Mouse (Mus musculus): Measurements from ENCODE around the gene Mknk2.
"Not testable (repeated sequence)": the region's sequence is repeated elsewhere in the genome, so short reads cannot be mapped to it uniquely, and the experiment has no call there.

Gene Mknk2

DNA sequence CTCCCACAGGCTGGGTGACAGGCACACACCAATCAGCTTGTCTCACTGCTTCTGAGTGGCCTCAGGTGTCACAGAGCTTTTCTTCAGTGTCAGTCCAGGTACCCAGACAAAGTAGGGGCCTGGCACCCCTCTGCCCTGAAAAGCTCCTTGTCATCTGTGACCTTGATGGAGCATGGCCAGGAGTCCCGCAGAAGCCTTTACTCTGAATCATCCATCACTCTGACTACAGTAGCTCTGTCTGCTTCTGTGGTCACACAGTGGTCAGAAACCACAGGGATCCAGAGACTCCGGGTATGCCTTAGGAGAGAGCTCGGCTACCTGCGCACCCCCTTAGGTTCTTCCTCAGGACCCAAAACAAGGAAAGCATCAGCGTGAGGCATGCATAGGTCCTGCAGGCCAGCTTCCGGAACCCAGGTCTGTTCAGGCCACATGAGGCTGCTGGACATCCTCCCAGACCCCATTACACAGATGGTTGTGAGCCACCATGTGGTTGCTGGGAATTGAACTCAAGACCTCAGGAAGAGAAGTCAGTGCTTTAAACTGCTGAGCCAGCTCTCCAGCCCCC lies 24.7 kb downstream of the Mknk2 start:
- no peak for DNase-seq (ENCODE audit: low spot score in 2 of 2)

DNA sequence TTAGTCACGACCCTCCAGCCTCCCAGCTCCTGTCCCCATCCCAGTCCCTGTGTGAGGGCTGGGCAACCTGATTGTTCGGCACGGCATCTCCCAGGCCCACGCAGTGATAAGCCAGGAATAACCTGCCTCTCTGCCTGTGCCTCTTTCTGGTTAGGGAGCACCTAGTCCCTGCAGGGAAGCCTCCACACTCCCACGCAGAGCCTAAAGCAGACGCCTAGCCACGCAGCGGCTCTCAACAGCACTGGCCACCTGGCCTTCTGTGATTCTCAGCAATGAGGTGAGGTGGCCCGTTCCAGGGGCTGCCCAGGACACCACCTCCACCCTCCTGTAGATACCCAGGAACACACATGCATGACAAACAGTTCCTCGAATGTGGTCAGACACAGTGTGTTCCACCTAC lies 27.5 kb downstream of the Mknk2 start:
- DNase-seq (ENCODE audit: low spot score in 2 of 2), result no peak

DNA sequence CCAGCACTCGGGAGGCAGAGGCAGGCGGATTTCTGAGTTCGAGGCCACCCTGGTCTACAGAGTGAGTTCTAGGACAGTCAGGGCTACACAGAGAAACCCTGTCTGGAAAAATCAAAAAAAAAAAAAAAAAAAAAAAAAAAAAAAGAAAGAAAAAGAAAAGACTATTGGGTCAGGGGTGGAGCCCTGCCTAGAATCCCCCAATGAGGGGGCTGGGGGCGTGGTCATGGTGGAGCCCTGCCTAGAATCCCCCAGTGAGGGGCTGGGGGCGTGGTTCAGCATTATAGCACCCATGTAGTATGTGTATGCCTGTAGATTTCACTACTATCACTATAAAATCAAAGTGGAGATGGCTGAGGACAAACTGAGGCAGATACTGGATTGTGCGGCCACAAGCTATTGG lies 28.0 kb downstream of the Mknk2 start:
- not testable (repeated sequence) for DNase-seq (ENCODE audit: low spot score in 2 of 2)

DNA sequence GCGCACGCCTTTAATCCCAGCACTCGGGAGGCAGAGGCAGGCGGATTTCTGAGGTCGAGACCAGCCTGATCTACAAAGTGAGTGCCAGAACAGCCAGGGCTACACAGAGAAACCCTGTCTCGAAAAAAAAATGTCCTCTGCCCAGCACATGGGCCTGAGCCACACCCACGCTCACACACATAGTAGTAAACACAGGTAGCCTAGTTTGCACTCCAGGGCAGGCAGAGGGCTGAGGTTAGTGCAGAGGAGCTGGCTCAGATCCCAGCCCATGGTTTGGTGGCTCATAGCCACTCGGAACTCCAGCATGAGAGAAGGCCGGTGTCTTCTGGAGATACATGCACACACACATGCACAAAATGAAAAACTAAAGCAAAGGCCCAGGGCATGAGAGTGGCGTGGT lies 31.0 kb downstream of the Mknk2 start:
- no peak for DNase-seq (ENCODE audit: low spot score in 2 of 2)

DNA sequence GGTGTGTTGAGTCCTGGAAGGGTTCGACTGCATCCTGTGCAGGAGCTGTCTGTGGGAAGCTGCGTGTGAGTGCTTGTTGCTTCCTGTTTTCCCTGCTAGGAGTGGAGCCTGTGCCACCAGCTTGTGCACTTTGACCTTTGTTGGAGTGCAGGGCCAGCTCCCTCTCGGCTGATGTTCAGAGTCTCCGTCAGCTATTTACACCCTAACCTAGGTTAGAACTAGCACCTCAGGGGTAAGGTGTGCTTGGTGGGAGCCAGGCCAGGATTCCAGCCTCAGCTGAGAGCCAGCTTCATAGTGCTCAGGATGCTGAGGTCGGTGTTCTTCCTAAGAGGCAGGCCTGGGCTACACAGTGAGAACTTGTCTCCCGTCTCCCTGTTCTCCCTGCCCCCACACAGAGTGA lies 42.6 kb downstream of the Mknk2 start:
- no peak for DNase-seq (ENCODE audit: low spot score in 2 of 2)

DNA sequence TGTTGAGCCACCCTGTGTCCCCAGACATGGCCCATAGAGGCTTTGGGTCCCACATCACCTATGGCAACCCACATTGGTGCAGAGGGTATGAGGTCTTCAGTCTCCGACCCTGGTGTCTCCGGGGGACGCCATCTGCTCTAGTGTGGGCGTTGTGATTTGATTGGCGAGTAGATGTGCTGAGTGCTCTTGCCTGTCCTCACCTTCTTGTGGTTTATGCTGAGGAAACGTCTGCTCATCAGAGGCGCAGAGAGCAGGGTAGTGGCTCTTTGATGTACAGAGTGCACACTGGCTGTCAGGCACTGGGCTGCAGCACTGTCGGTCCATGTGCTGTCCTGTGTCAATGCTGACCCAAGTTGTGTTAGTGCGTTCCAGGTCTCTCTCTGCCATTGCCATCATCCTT lies 49.0 kb downstream of the Mknk2 start:
- no peak for DNase-seq (ENCODE audit: low spot score in 2 of 2)

DNA sequence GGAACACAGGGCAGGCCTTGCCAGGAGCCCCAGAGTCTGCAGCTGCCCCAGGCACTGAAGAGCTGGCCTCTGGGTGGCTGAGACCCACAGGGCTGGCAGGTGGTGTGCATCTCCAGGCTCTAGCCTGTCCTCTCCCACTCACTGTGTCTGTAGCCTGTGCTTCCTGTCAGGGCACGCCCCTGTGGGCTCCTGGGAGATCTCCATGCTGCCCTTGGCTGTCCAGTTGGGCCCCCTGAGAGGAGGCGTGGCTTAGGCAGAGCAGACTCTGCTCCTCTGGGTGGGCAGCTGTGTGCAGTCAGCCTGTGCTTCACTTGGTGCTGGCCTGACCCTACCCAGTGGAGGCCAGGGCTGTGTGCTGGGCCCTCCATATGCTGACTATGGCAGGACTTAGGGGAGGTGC lies 50.2 kb downstream of the Mknk2 start:
- DNase-seq (ENCODE audit: low spot score in 2 of 2), result no peak

DNA sequence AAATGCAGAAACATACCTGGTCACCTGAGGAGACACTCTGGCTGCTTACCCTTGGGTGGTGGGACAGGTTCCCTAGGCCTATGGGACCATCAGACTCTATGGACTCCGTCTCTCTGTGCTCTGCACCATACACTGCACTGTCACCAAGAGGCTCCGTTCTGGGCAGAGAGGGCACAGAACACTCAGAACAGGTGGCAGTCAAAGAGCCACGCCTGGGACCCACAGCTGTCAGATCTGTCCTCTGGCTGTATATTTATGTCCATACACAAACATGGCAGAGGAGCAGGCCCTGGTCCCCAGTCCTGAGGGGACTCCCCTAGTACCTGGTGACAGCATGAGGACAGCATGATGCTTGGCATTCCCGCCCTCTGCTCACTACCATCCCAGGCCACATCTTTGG lies 52.1 kb downstream of the Mknk2 start:
- DNase-seq (ENCODE audit: low spot score in 2 of 2), result no peak

DNA sequence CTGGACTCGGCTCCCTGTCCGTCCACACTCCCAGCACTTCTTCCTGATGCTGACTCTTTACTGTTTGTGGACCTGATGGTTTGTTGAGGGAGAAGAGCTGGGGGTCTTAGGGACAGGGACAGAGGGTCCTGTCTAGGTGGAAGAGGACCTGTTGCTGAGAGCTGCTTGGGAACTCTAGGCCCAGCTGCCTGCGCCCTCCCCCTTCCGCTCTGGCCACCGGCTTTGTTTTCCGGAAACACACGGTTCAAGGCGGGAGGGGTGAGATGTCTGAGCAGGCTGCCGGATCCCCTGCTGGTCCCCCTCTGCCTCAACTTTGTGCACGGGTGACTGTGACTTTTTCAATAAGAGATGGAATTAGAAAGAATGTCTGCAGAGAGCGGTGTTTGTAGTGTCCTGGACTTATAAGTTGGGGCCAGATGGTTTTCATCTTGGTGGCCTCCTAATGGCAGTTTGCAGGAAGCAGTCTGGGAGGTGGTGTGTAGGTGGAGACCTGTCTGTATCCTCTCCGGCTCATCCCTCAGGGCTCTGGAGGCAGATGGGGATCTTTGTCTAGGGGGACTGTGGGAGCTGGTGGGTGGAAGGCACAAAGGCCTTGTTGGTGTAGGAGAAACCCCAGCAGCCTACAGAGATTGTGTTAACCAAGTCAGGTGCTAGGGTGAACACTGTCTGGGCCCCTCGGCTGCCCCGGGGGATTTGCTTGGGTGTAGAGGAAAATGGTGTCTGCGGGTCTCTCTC lies 54.3 kb downstream of the Mknk2 start:
- no peak for DNase-seq (ENCODE audit: low spot score in 2 of 2)

DNA sequence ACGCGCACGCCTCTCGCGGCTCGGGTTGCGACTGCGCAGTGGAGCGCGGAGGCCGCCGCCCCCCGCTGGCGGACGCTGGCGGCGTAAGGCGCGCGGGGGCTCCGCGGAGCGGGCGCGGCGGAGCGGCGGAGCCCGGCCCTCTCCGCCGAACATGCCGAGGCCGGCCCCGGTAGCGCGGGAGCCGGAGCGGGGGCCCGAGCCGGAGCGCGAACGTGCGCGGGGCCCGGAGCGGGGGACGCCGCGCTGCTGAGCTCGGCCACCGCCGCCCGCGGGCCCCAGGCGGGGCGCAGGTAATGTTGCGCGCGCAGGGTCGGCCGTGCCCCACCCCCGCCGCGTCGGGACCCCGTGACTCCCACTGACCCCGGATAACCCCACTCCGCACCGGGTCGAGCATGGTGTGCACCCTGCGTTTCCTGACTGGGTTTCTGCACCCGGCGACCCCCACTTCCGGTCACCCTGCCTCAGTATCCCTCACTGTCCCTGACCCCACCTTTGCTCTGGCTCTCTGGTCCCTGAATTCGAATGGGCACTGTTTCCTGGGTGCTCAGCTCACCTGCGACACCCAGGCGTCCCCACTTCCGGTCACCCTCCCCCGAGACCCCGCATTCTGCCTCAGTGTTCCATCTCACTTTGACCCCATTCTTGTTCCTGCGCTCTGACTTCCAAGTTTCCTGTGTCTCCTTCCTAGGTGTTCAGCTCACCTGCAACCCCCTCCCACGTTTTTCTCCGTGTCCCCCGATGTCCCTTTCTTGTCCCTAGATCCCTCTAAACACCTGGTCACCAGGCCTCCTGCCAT lies 55.1 kb downstream of the Mknk2 start, which contains the start of gene Csnk1g2:
Gene Csnk1g2, plus strand, starts transcription at position 178 of the 796 bp plus-strand sequence.
- peak; percentile 68 to 72 for DNase-seq (ENCODE audit: low spot score in 2 of 2)

DNA sequence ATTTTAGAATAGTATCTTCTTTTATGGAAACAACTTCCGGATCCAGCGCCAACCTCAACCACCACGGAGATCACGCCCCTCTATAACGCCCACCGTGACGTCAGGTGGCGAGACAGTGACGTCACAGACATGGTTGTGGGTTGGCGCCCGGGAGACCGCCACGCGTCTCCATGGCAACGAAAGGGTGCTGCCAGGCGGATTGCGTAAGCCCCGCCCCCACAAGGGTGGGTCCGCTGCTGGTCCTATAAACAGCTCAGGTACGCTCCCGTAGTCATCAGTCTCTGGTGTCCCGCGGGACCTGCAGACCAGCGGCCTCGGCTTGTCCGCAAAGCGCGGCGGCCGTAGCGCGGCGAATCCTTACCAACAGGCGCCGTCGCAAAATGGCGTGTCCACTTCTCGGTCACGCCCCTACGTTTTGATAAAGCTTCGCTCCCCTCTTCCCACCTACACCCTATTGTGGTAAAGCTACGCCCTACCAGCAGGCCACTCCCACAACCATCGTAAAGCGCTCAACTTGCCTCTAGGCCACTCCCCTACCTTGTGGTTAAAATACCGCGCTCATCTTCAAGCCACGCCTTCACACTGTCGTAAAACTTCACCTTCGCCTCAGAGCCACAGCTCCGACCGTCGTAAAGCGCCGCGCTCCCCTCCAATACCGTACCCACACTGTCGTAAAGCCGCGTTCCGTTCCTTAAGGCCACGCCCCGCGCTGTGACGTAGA lies 55.8 kb downstream of the Mknk2 start:
- DNase-seq (ENCODE audit: low spot score in 2 of 2), result peak; percentile 99

DNA sequence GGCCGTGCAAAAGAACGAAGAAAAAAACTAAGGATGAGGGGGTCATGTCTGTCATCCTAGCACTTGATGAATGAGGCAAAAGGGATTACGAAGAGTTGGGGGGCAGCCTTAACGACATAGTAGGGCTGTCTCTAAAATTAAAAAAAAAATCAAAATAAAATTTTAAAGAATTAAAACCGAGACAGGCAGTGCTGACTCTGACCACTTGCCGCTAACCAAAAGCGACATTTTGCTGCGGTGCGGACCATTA lies 56.3 kb downstream of the Mknk2 start:
- DNase-seq (ENCODE audit: low spot score in 2 of 2), result no peak

DNA sequence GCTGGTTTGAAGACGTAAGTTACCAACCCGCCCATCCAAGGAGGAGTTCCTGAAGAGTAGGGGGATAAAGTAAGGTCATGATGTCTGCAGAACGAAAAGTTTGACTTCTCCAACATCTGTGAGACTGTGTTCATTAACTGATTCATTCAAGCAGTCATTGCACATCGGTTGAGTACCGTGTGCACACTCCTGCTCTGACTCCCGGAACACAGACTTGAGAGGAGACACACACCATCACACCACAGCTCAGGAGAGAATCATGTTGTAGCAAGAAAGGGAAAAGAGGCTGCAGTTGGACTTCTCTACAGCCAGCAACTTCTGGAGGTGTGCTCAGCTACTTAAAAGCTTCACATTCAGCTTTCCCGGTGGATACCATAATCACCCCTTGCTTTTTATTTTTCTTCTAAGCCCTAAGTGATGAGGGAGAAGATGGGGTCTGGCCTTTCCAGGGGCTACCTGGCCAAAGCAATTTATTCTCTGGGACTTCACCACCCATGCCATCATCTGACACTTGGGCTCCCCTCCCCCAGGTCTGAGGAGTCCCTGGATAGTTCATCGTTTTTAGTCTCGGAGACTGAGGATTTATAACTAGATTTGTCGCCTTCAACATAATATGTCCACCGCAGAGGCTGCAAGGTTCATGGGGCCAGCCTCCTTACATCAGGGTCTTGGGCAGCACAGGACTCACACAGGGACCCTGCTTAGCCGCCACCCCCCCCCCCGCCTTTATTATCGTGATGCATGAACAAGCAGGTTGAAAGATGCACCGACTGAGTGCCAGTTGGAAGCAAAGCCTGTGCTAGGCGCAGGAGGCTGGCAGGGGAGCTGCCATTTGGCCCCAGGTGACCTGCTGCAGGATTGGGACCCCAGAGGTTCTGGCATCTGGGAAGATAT lies 56.9 kb downstream of the Mknk2 start:
- peak in 1 of 2 experiments; percentile 41 for DNase-seq (ENCODE audit: low spot score in 2 of 2)

DNA sequence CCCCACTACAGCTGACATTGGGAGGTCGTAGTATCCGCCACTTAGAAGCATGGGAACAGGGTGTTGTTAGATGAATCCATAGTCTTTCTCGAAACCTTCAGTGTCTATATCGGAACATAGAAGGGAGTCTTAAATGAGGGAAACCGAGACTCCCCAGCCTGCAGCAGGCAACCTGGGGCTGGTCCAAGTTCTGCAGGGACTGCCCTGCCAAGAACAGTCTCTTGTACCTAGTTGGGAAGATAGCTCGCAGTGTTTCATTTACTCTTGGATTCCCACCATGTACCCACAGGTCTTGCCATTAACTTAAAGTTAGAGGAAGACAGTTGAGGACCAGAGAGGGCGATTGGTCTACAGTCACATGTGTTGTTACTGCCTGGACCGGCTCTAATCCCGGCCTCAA lies 57.5 kb downstream of the Mknk2 start:
- DNase-seq (ENCODE audit: low spot score in 2 of 2), result no peak

DNA sequence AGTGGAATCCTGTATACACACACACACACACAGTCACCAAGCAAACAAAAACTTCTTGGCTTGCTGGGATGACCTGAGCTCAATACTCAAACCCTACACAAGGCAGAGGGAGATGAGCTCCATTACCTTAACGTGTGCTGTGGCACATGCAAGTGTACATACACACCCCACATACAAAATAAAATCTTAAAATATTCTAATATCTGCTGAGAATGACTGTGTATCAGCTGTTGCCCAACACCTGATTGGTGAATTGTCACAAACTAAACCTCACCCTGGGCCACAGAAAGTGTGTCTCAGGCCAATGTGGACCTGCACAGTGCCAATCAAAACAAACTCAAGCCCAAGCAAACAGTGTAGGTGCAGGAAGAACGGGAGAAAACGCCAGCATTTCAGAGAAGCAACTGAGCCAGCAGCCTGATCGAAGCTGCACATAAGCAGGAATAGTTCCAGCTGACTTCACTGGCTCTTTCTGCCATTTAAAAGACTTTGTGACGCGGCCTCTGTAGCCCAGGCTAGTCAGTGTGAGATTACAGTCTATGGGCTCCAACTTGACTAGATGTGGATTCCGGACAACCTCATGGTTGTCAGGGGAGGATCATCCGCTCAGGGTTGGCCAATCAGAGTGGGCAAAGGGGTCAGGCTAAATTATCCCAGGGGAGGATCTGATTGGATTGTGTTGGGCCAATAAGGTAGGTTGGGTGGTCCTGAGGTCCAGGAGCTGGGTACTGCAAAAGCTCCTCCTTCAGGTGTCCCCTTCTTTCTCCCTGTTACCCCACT lies 58.3 kb downstream of the Mknk2 start:
- DNase-seq (ENCODE audit: low spot score in 2 of 2), result no peak

DNA sequence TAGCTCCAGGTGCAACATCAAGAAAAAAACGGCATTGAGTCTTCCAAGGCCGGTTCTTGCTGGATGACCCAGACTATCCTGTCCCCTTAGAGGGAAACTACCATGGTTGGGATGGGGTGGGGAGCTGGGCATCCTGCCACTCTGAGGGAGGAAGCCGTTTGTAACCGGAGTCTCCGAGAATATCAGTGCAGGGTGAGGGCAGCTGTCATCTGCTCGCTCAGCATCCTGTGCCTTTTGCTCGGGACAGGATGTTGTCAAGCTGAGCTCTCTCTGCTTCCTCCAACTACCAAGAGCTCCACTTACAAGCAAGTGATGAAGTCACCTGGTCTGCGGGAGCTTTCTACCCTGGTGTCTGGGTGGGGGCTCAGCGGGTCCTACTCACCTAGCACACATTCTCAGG lies 59.7 kb downstream of the Mknk2 start:
- DNase-seq (ENCODE audit: low spot score in 2 of 2), result no peak
